Mouse (Mus musculus) MEL (cell line): ENCODE results near the gene Prdm16.

Source experiments
- CHD1 ChIP-seq: IDR thresholded peaks from 2 replicates; pipeline ENCODE4 v1.6.1; 2012; ENCODE audit warnings: low read depth, mild to moderate bottlenecking, inconsistent platforms, low read length, improper control_type of control experiment
- CTCF ChIP-seq, 3 experiments: IDR thresholded peaks in 2 of 3; conservative IDR thresholded peaks in 1 of 3; 2 replicates each; pipeline ENCODE4 v1.5.1; 2011 to 2012; ENCODE audit warnings: low read length in 3 of 3, low read depth in 2 of 3, mild to moderate bottlenecking in 2 of 3, improper control_type of control experiment in 1 of 3, inconsistent platforms in 1 of 3, mixed read lengths in 1 of 3, moderate library complexity in 1 of 3; ENCODE audit not compliant: control insufficient read depth in 1 of 3, insufficient read depth in 1 of 3, poor library complexity in 1 of 3, severe bottlenecking in 1 of 3
- E2F4 ChIP-seq: IDR thresholded peaks from 2 replicates; pipeline ENCODE4 v1.6.1; 2011; ENCODE audit warnings: low read depth, low read length, improper control_type of control experiment, borderline replicate concordance
- GATA1 ChIP-seq: IDR thresholded peaks from 2 replicates; pipeline ENCODE4 v1.6.1; 2011; ENCODE audit warnings: low read depth, low read length, improper control_type of control experiment
- NELFE ChIP-seq: IDR thresholded peaks from 2 replicates; pipeline ENCODE4 v1.6.1; 2011; ENCODE audit warnings: low read depth, low read length, improper control_type of control experiment
- POLR2A ChIP-seq, 2 experiments: IDR thresholded peaks; 2 replicates each; pipeline ENCODE4 v1.6.1; 2011 to 2012; ENCODE audit warnings: low read length in 2 of 2, mild to moderate bottlenecking in 2 of 2, control low read depth in 1 of 2, improper control_type of control experiment in 1 of 2, low read depth in 1 of 2, moderate library complexity in 1 of 2; ENCODE audit not compliant: control insufficient read depth in 1 of 2, insufficient read depth in 1 of 2, poor library complexity in 1 of 2
- RAD21 ChIP-seq: IDR thresholded peaks from 2 replicates; pipeline ENCODE4 v1.6.1; 2011; ENCODE audit warnings: mild to moderate bottlenecking, low read depth, low read length, improper control_type of control experiment
- RCOR1 ChIP-seq: IDR thresholded peaks from 2 replicates; pipeline ENCODE4 v1.6.1; 2012; ENCODE audit warnings: low read depth, mild to moderate bottlenecking, inconsistent platforms, low read length, improper control_type of control experiment
- TCF12 ChIP-seq: IDR thresholded peaks from 2 replicates; pipeline ENCODE4 v1.6.1; 2014; ENCODE audit warnings: low read depth, mild to moderate bottlenecking, inconsistent platforms, low read length, improper control_type of control experiment, moderate library complexity
- USF1 ChIP-seq: IDR thresholded peaks from 2 replicates; pipeline ENCODE4 v1.6.1; 2014; ENCODE audit warnings: low read depth, mild to moderate bottlenecking, inconsistent platforms, low read length, improper control_type of control experiment, moderate library complexity
- USF2 ChIP-seq, 2 experiments: IDR thresholded peaks; 2 replicates each; pipeline ENCODE4 v1.6.1; 2011 to 2012; ENCODE audit warnings: improper control_type of control experiment in 2 of 2, low read length in 2 of 2, borderline replicate concordance in 1 of 2, inconsistent platforms in 1 of 2, low read depth in 1 of 2, mild to moderate bottlenecking in 1 of 2; ENCODE audit not compliant: insufficient read depth in 1 of 2

DNA sequence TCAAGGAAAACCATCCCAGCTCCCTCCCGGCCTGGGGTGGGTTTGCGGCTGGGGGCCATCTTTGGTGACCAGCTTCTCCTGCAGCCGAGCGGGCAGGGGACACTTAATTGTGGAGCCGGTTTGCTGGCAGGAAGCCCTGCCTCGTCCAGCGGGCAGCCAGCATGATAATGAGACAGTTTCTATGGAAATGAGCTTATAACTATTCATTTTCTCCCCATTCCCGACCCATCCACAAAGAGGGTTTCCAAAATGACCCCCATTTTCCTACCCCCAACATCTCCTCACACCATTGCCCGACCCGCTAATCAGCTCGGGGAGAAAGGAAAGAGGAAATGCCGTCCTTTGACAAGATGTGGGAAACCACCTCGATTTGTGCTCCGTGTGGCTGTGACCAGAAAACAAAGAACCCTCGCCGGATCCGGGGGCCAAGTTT lies 86.7 kb downstream of the Prdm16 start:
- TF ChIP-seq TCF12 (no peak), CTCF (IDR thresholded peaks at IDR 0.05 in 2 of 3, conservative IDR thresholded peaks at IDR 0.05 in 1 of 3; ENCODE audit: control insufficient read depth in 1 of 3, insufficient read depth in 1 of 3, low read depth in 2 of 3, low read length in 3 of 3, poor library complexity in 1 of 3, severe bottlenecking in 1 of 3) (no peak), CHD1 (no peak), POLR2A (IDR thresholded peaks at IDR 0.05; ENCODE audit: control insufficient read depth in 1 of 2, insufficient read depth in 1 of 2, low read depth in 1 of 2, low read length in 2 of 2, poor library complexity in 1 of 2) (no peak), E2F4 (no peak), RAD21 (no peak), GATA1 (no peak), USF1 (no peak), NELFE (no peak), USF2 (IDR thresholded peaks at IDR 0.05; ENCODE audit: borderline replicate concordance in 1 of 2, insufficient read depth in 1 of 2, low read depth in 1 of 2, low read length in 2 of 2) (no peak), RCOR1 (no peak)
